Mouse (Mus musculus) G1E (cell line): ENCODE data around the gene Ovca2.

Experiments used
- CTCF ChIP-seq: IDR thresholded peaks from 2 replicates; pipeline ENCODE4 v1.5.1; 2012; ENCODE audit warnings: low read depth, low read length, inconsistent platforms, mixed read lengths
- GATA1 ChIP-seq: IDR thresholded peaks from 2 replicates; pipeline ENCODE4 v1.6.1; 2012; ENCODE audit warnings: borderline replicate concordance, low read length, inconsistent platforms, mixed read lengths
- GATA2 ChIP-seq: IDR thresholded peaks from 2 replicates; pipeline ENCODE4 v1.6.1; 2012; ENCODE audit warnings: low read depth, low read length, inconsistent platforms, borderline replicate concordance
- POLR2AphosphoS5 ChIP-seq: IDR thresholded peaks from 2 replicates; pipeline ENCODE4 v1.6.1; 2012; ENCODE audit warnings: low read depth, low read length, inconsistent platforms; ENCODE audit not compliant: insufficient replicate concordance
- TAL1 ChIP-seq: conservative IDR thresholded peaks from 2 replicates; pipeline ENCODE4 v1.6.1; 2012; ENCODE audit warnings: low read depth, low read length, inconsistent platforms, mixed read lengths

GRCm38 (mm10) chr11:75210093-75210492 is 31.5 kb upstream of the Ovca2 start:
- TF ChIP-seq GATA2 (no peak), CTCF (no peak), GATA1 (no peak), POLR2AphosphoS5 (no peak), TAL1 (no peak)
